Mouse (Mus musculus): ENCODE data around the gene Tdpoz4. TPM values are rescaled to one million over a fixed set of nuclear protein-coding genes. Genes with fewer than 3 reads are reported as not detected.
"Not testable (repeated sequence)": the region's sequence is repeated elsewhere in the genome, so short reads cannot be mapped to it uniquely, and the experiment has no call there.

Gene Tdpoz4
- not detected in 2 replicates for polyA plus RNA-seq (2014; fragmentation: Nextera tagmentation; extraction: Ambion mirVana)

GRCm38 (mm10) chr3:93796098-93796497, at the start of gene Tdpoz4:
Gene Tdpoz4, plus strand, starts transcription at chr3:93796398.
- not testable (repeated sequence) for H3K4me1 ChIP-seq (ENCODE audit: control insufficient read depth, insufficient read depth, low read length); ATAC-seq (ENCODE audit: insufficient number of reproducible peaks, low FRiP score, low TSS enrichment, low read depth); DNase-seq (ENCODE audit: low spot score); H3K9ac ChIP-seq (ENCODE audit: low read length); H3K27me3 ChIP-seq (ENCODE audit: control insufficient read depth, insufficient read depth, low read length); H3K4me3 ChIP-seq (ENCODE audit: low read depth, low read length); H3K27ac ChIP-seq (replicated peaks; ENCODE audit: low read depth, low read length); H3K36me3 ChIP-seq (ENCODE audit: control insufficient read depth, insufficient read depth, low read length); H3K9me3 ChIP-seq (ENCODE audit: control insufficient read depth, low read length); H3K4me2 ChIP-seq (ENCODE audit: low read depth, severe bottlenecking)

- H3K4me1 ChIP-seq (ENCODE audit: control insufficient read depth, insufficient read depth, low read length); H3K36me3 ChIP-seq (ENCODE audit: control insufficient read depth, insufficient read depth, low read length); H3K27ac ChIP-seq (replicated peaks; ENCODE audit: low read depth, low read length); H3K9ac ChIP-seq (ENCODE audit: low read length); ATAC-seq (ENCODE audit: insufficient number of reproducible peaks, low FRiP score, low TSS enrichment, low read depth); DNase-seq (ENCODE audit: low spot score); H3K9me3 ChIP-seq (ENCODE audit: control insufficient read depth, low read length); H3K27me3 ChIP-seq (ENCODE audit: control insufficient read depth, insufficient read depth, low read length); H3K4me3 ChIP-seq (ENCODE audit: low read depth, low read length); H3K4me2 ChIP-seq (ENCODE audit: low read depth, severe bottlenecking): not testable (repeated sequence)
- 92% methylated on average over 18 of the region's 18 CpGs for WGBS
These were observed 42.2 kb upstream of the Tdpoz4 start for GRCm38 (mm10) chr3:93754022-93754421.

- H3K36me3 ChIP-seq (ENCODE audit: control insufficient read depth, insufficient read depth, low read length); H3K27me3 ChIP-seq (ENCODE audit: control insufficient read depth, insufficient read depth, low read length); H3K9me3 ChIP-seq (ENCODE audit: control insufficient read depth, low read length); DNase-seq (ENCODE audit: low spot score); H3K4me3 ChIP-seq (ENCODE audit: low read depth, low read length); ATAC-seq (ENCODE audit: insufficient number of reproducible peaks, low FRiP score, low TSS enrichment, low read depth); H3K9ac ChIP-seq (ENCODE audit: low read length); H3K4me2 ChIP-seq (ENCODE audit: low read depth, severe bottlenecking); H3K27ac ChIP-seq (replicated peaks; ENCODE audit: low read depth, low read length); H3K4me1 ChIP-seq (ENCODE audit: control insufficient read depth, insufficient read depth, low read length): not testable (repeated sequence)
- WGBS, result 81% methylated on average over 1 of the region's 1 CpGs
These were observed 23.5 kb upstream of the Tdpoz4 start, which contains the start of gene Gm5773 for GRCm38 (mm10) chr3:93772700-93773099. Gene Gm5773, plus strand, starts transcription at chr3:93773000.

- H3K4me1 ChIP-seq (ENCODE audit: control insufficient read depth, insufficient read depth, low read length); ATAC-seq (ENCODE audit: insufficient number of reproducible peaks, low FRiP score, low TSS enrichment, low read depth); H3K4me2 ChIP-seq (ENCODE audit: low read depth, severe bottlenecking); H3K27me3 ChIP-seq (ENCODE audit: control insufficient read depth, insufficient read depth, low read length); H3K36me3 ChIP-seq (ENCODE audit: control insufficient read depth, insufficient read depth, low read length); H3K9me3 ChIP-seq (ENCODE audit: control insufficient read depth, low read length); H3K4me3 ChIP-seq (ENCODE audit: low read depth, low read length); H3K9ac ChIP-seq (ENCODE audit: low read length); DNase-seq (ENCODE audit: low spot score); H3K27ac ChIP-seq (replicated peaks; ENCODE audit: low read depth, low read length): not testable (repeated sequence)
These were observed 17.1 kb downstream of the Tdpoz4 start for GRCm38 (mm10) chr3:93813341-93813740.

- H3K36me3 ChIP-seq (ENCODE audit: control insufficient read depth, insufficient read depth, low read length); H3K4me3 ChIP-seq (ENCODE audit: low read depth, low read length); ATAC-seq (ENCODE audit: insufficient number of reproducible peaks, low FRiP score, low TSS enrichment, low read depth); H3K9ac ChIP-seq (ENCODE audit: low read length); H3K4me1 ChIP-seq (ENCODE audit: control insufficient read depth, insufficient read depth, low read length); H3K4me2 ChIP-seq (ENCODE audit: low read depth, severe bottlenecking); H3K27ac ChIP-seq (replicated peaks; ENCODE audit: low read depth, low read length); H3K9me3 ChIP-seq (ENCODE audit: control insufficient read depth, low read length); H3K27me3 ChIP-seq (ENCODE audit: control insufficient read depth, insufficient read depth, low read length); DNase-seq (ENCODE audit: low spot score): not testable (repeated sequence)
- 76% methylated on average over 1 of the region's 1 CpGs for WGBS
These were observed 29.5 kb downstream of the Tdpoz4 start, which contains the start of gene Tdpoz3 for GRCm38 (mm10) chr3:93825720-93826119. Gene Tdpoz3, plus strand, starts transcription at chr3:93826020.

Other genes with a start within 250 kb of the Tdpoz4 start
- gene S100a10, start 241.3 kb upstream of the Tdpoz4 start, polyA plus RNA-seq (2014; fragmentation: Nextera tagmentation; extraction: Ambion mirVana), result 89.9 and 96.3 TPM in 2 replicates
- not detected in 2 replicates for gene Tdpoz2, start 143.7 kb upstream of the Tdpoz4 start, polyA plus RNA-seq (2014; fragmentation: Nextera tagmentation; extraction: Ambion mirVana)
- not detected in 2 replicates for gene Tdpoz1, start 120.1 kb upstream of the Tdpoz4 start, polyA plus RNA-seq (2014; fragmentation: Nextera tagmentation; extraction: Ambion mirVana)
- gene Gm37596, start 103.3 kb upstream of the Tdpoz4 start, polyA plus RNA-seq (2014; fragmentation: Nextera tagmentation; extraction: Ambion mirVana), result not detected in 2 replicates
- not detected in 2 replicates for gene Gm5773, start 23.4 kb upstream of the Tdpoz4 start, polyA plus RNA-seq (2014; fragmentation: Nextera tagmentation; extraction: Ambion mirVana)
- gene Tdpoz3, start 29.6 kb downstream of the Tdpoz4 start, polyA plus RNA-seq (2014; fragmentation: Nextera tagmentation; extraction: Ambion mirVana), result not detected in 2 replicates
- gene Gm9117, start 147.1 kb downstream of the Tdpoz4 start, polyA plus RNA-seq (2014; fragmentation: Nextera tagmentation; extraction: Ambion mirVana), result not detected in 2 replicates
- gene Tdpoz5, start 164.9 kb downstream of the Tdpoz4 start, polyA plus RNA-seq (2014; fragmentation: Nextera tagmentation; extraction: Ambion mirVana), result not detected in 2 replicates

Data from limb, embryonic 11.5 days (tissue).